Mouse (Mus musculus): ENCODE data around the gene Nell1.

Gene Nell1

GRCm38 (mm10) chr7:50573841-50574240, 599.2 kb downstream of the Nell1 start:
- no peak for DNase-seq

GRCm38 (mm10) chr7:50588642-50589424, 614.2 kb downstream of the Nell1 start:
- no peak for DNase-seq

GRCm38 (mm10) chr7:50598890-50599289, 624.2 kb downstream of the Nell1 start, which contains the start of gene 4933405O20Rik:
Gene 4933405O20Rik (plus strand): TSS chr7:50599190.
- DNase-seq: no peak

- DNase-seq: no peak
Measured at GRCm38 (mm10) chr7:50614101-50614500, 639.4 kb downstream of the Nell1 start.

- no peak for DNase-seq
Measured at GRCm38 (mm10) chr7:50629186-50629585, 654.5 kb downstream of the Nell1 start.

GRCm38 (mm10) chr7:50633147-50633546, 658.5 kb downstream of the Nell1 start:
- no peak for DNase-seq

GRCm38 (mm10) chr7:50672266-50672665, 697.6 kb downstream of the Nell1 start:
- DNase-seq: no peak

- no peak for DNase-seq
Measured at GRCm38 (mm10) chr7:50675444-50675843, 700.8 kb downstream of the Nell1 start.

- no peak for DNase-seq
Measured at GRCm38 (mm10) chr7:50677511-50677910, 702.8 kb downstream of the Nell1 start.

GRCm38 (mm10) chr7:50686337-50686736, 711.7 kb downstream of the Nell1 start:
- no peak for DNase-seq

- no peak for DNase-seq
Measured at GRCm38 (mm10) chr7:50725166-50725565, 750.5 kb downstream of the Nell1 start.

- no peak for DNase-seq
Measured at GRCm38 (mm10) chr7:50730951-50731350, 756.3 kb downstream of the Nell1 start.

- no peak for DNase-seq
Measured at GRCm38 (mm10) chr7:50755516-50755915, 780.9 kb downstream of the Nell1 start.

- no peak for DNase-seq
Measured at GRCm38 (mm10) chr7:50756409-50756808, 781.7 kb downstream of the Nell1 start.

GRCm38 (mm10) chr7:50773516-50773915, 798.9 kb downstream of the Nell1 start:
- DNase-seq: no peak

GRCm38 (mm10) chr7:50781105-50781504, 806.4 kb downstream of the Nell1 start:
- no peak for DNase-seq

GRCm38 (mm10) chr7:50783652-50784051, 809.0 kb downstream of the Nell1 start:
- no peak for DNase-seq

GRCm38 (mm10) chr7:50826180-50826579, 851.5 kb downstream of the Nell1 start:
- no peak for DNase-seq

- DNase-seq: no peak
Measured at GRCm38 (mm10) chr7:50832799-50833198, 858.1 kb downstream of the Nell1 start.

- DNase-seq: no peak
Measured at GRCm38 (mm10) chr7:50842646-50843045, 868.0 kb downstream of the Nell1 start.

GRCm38 (mm10) chr7:50847921-50848320, 873.3 kb downstream of the Nell1 start:
- DNase-seq: no peak

- no peak for DNase-seq
Measured at GRCm38 (mm10) chr7:50850271-50850670, 875.6 kb downstream of the Nell1 start.

- DNase-seq: no peak
Measured at GRCm38 (mm10) chr7:50870181-50870580, 895.5 kb downstream of the Nell1 start.

GRCm38 (mm10) chr7:50887625-50888024, 913.0 kb downstream of the Nell1 start:
- no peak for DNase-seq

- no peak for DNase-seq
Measured at GRCm38 (mm10) chr7:50899541-50900088, 925.0 kb downstream of the Nell1 start.

All from B cell, adult 2 months (primary cell).